Mouse (Mus musculus): ENCODE results near the gene Sept5. TPM values are rescaled to one million over a fixed set of nuclear protein-coding genes. Genes with fewer than 3 reads are reported as not detected.

Sept5 gene
- polyA plus RNA-seq, 1 experiment from 2014 or later, result 31.7 TPM

GRCm38 (mm10) chr16:18589804-18590790 lies 39.7 kb downstream of the Sept5 start, which contains the start of gene Tbx1:
TSS of gene Tbx1 (minus strand) at chr16:18590671.
- WGBS, result 3% methylated on average over 48 of the region's 48 CpGs
- no peak within 1 kb of the TSS; the same call in 1 of the 2 replicates for H3K9ac ChIP-seq (replicated peaks)

GRCm38 (mm10) chr16:18589080-18589621 lies 40.6 kb downstream of the Sept5 start:
- Histone ChIP-seq H3K9ac (replicated peaks) (no peak overlapping the region), H3K4me1 (replicated peaks) (peaks cover 49% of the 10 kb centered on the region), H3K27me3 (peaks cover 96% of the 10 kb centered on the region), H3K36me3 (no peaks in the 10 kb centered on the region), H3K9me3 (no peaks in the 10 kb centered on the region), H3K27ac (no peak overlapping the region), H3K4me3 (replicated peaks) (no peak overlapping the region), H3K4me2 (peak overlapping the region; percentile 75; the same call in 1 of the 2 replicates)
- WGBS, result 14% methylated on average over 9 of the region's 9 CpGs
- no peak for ATAC-seq (ENCODE audit: insufficient number of reproducible peaks, insufficient read depth, low FRiP score, low TSS enrichment, low read depth)

More at GRCm38 (mm10) chr16:18589804-18590790, 39.7 kb downstream of the Sept5 start, which contains the start of gene Tbx1:
- Histone ChIP-seq H3K27ac (no peak within 1 kb of the TSS), H3K36me3 (no peaks in the 10 kb centered on the region), H3K4me2 (peak within 1 kb of the TSS; percentile 55), H3K9me3 (no peaks in the 10 kb centered on the region), H3K4me1 (replicated peaks) (peaks cover 49% of the 10 kb centered on the region), H3K27me3 (peaks cover 96% of the 10 kb centered on the region), H3K4me3 (replicated peaks) (peak within 1 kb of the TSS; percentile 35)
- no peak for ATAC-seq (ENCODE audit: insufficient number of reproducible peaks, insufficient read depth, low FRiP score, low TSS enrichment, low read depth)

- Histone ChIP-seq H3K27me3 (peaks cover 96% of the 10 kb centered on the region), H3K4me3 (replicated peaks) (peak overlapping the region; percentile 51), H3K9ac (replicated peaks) (no peak overlapping the region), H3K27ac (no peak overlapping the region), H3K4me2 (peak overlapping the region; percentile 75), H3K9me3 (no peaks in the 10 kb centered on the region), H3K4me1 (replicated peaks) (peaks cover 49% of the 10 kb centered on the region), H3K36me3 (no peaks in the 10 kb centered on the region)
- ATAC-seq (ENCODE audit: insufficient number of reproducible peaks, insufficient read depth, low FRiP score, low TSS enrichment, low read depth), result no peak
- 2% methylated on average over 31 of the region's 31 CpGs for WGBS
Observed at GRCm38 (mm10) chr16:18588738-18589055, 41.1 kb downstream of the Sept5 start.

- Histone ChIP-seq H3K36me3 (no peaks in the 10 kb centered on the region), H3K27me3 (peaks cover 96% of the 10 kb centered on the region), H3K4me3 (replicated peaks) (peak overlapping the region; percentile 51), H3K4me2 (peak overlapping the region; percentile 75), H3K27ac (no peak overlapping the region), H3K9me3 (no peaks in the 10 kb centered on the region), H3K9ac (replicated peaks) (peak overlapping the region; percentile 55; the same call in 1 of the 2 replicates), H3K4me1 (replicated peaks) (peaks cover 49% of the 10 kb centered on the region)
- WGBS, result 1% methylated on average over 57 of the region's 57 CpGs
- peak; percentile 49; the same call in 1 of the 2 replicates for ATAC-seq (ENCODE audit: insufficient number of reproducible peaks, insufficient read depth, low FRiP score, low TSS enrichment, low read depth)
Observed at GRCm38 (mm10) chr16:18587847-18588737, 41.7 kb downstream of the Sept5 start.

- ATAC-seq (ENCODE audit: insufficient number of reproducible peaks, insufficient read depth, low FRiP score, low TSS enrichment, low read depth), result no peak
Observed at GRCm38 (mm10) chr16:18586906-18587546, 42.7 kb downstream of the Sept5 start.

GRCm38 (mm10) chr16:18586076-18586905 lies 43.5 kb downstream of the Sept5 start:
- peak overlapping the region; percentile 66 for H3K9ac ChIP-seq (replicated peaks)
- no peaks in the 10 kb centered on the region for H3K36me3 ChIP-seq
- peaks cover 55% of the 10 kb centered on the region for H3K4me1 ChIP-seq (replicated peaks)
- no peak for ATAC-seq (ENCODE audit: insufficient number of reproducible peaks, insufficient read depth, low FRiP score, low TSS enrichment, low read depth)
- no peaks in the 10 kb centered on the region for H3K9me3 ChIP-seq
- H3K27me3 ChIP-seq, result peaks cover 98% of the 10 kb centered on the region
- H3K4me2 ChIP-seq, result peak overlapping the region; percentile 75
- WGBS, result 1% methylated on average over 83 of the region's 83 CpGs
- peak overlapping the region; percentile 51 for H3K4me3 ChIP-seq (replicated peaks)
- 0 out of 2 replicates have a peak overlapping the region, but pooled peaks have one; percentile 17 for H3K27ac ChIP-seq

More at GRCm38 (mm10) chr16:18586906-18587546, 42.7 kb downstream of the Sept5 start:
- WGBS, result 1% methylated on average over 33 of the region's 62 CpGs
- Histone ChIP-seq H3K27ac (no peak overlapping the region), H3K9ac (replicated peaks) (peak overlapping the region; percentile 66), H3K4me2 (peak overlapping the region; percentile 75), H3K9me3 (no peaks in the 10 kb centered on the region), H3K4me1 (replicated peaks) (peaks cover 55% of the 10 kb centered on the region), H3K27me3 (peaks cover 98% of the 10 kb centered on the region), H3K4me3 (replicated peaks) (peak overlapping the region; percentile 51), H3K36me3 (no peaks in the 10 kb centered on the region)

- Histone ChIP-seq H3K27me3 (peaks cover 98% of the 10 kb centered on the region), H3K27ac (no peak overlapping the region), H3K36me3 (no peaks in the 10 kb centered on the region), H3K4me1 (replicated peaks) (peaks cover 53% of the 10 kb centered on the region), H3K4me3 (replicated peaks) (peak overlapping the region; percentile 51), H3K9me3 (no peaks in the 10 kb centered on the region), H3K4me2 (peak overlapping the region; percentile 75), H3K9ac (replicated peaks) (peak overlapping the region; percentile 66)
- 4% methylated on average over 10 of the region's 10 CpGs for WGBS
- no peak for ATAC-seq (ENCODE audit: insufficient number of reproducible peaks, insufficient read depth, low FRiP score, low TSS enrichment, low read depth)
Observed at GRCm38 (mm10) chr16:18585676-18586075, 44.1 kb downstream of the Sept5 start.

- no peaks in the 10 kb centered on the region for H3K9me3 ChIP-seq
- H3K4me1 ChIP-seq (replicated peaks), result peaks cover 46% of the 10 kb centered on the region
- 16% methylated on average over 10 of the region's 10 CpGs for WGBS
- no peak for ATAC-seq (ENCODE audit: insufficient number of reproducible peaks, insufficient read depth, low FRiP score, low TSS enrichment, low read depth)
- H3K4me2 ChIP-seq, result peak overlapping the region; percentile 75
- no peak overlapping the region for H3K9ac ChIP-seq (replicated peaks)
- no peak overlapping the region for H3K27ac ChIP-seq
- no peaks in the 10 kb centered on the region for H3K36me3 ChIP-seq
- H3K27me3 ChIP-seq, result peaks cover 98% of the 10 kb centered on the region
- H3K4me3 ChIP-seq (replicated peaks), result peak overlapping the region; percentile 51
Observed at GRCm38 (mm10) chr16:18584901-18585510, 44.7 kb downstream of the Sept5 start.

GRCm38 (mm10) chr16:18583673-18584357 lies 45.9 kb downstream of the Sept5 start:
- Histone ChIP-seq H3K27me3 (peaks cover 95% of the 10 kb centered on the region), H3K36me3 (no peaks in the 10 kb centered on the region), H3K27ac (no peak overlapping the region), H3K9me3 (no peaks in the 10 kb centered on the region), H3K4me3 (replicated peaks) (peak overlapping the region; percentile 51; the same call in 1 of the 2 replicates), H3K4me2 (peak overlapping the region; percentile 75; the same call in 1 of the 2 replicates), H3K4me1 (replicated peaks) (peaks cover 44% of the 10 kb centered on the region), H3K9ac (replicated peaks) (no peak overlapping the region)
- WGBS, result 13% methylated on average over 10 of the region's 10 CpGs
- no peak for ATAC-seq (ENCODE audit: insufficient number of reproducible peaks, insufficient read depth, low FRiP score, low TSS enrichment, low read depth)

Measured in limb, embryonic 12.5 days (tissue).